Mouse (Mus musculus): ENCODE measurements around the gene Aqp5. TPM values are rescaled to one million over a fixed set of nuclear protein-coding genes. Genes with fewer than 3 reads are reported as not detected.
A peak's percentile ranks its signal among the peaks of the same experiment; 100 is the strongest.

Aqp5 gene
- total and polyA plus RNA-seq, 2 experiments from 2014 or later = 1.1 to 5.5 TPM

GRCm38 (mm10) chr15:99594951-99595350 lies 4.4 kb downstream of the Aqp5 start:
- H3K36me3 ChIP-seq (ENCODE audit: insufficient read depth, low read length) = no peaks in the 10 kb centered on the region
- 85% methylated on average over 10 of the region's 10 CpGs for WGBS

GRCm38 (mm10) chr15:99596056-99596687 lies 5.6 kb downstream of the Aqp5 start:
- H3K36me3 ChIP-seq (ENCODE audit: insufficient read depth, low read length) = no peaks in the 10 kb centered on the region
- H3K27ac ChIP-seq = no peak overlapping the region
- WGBS = 1% methylated on average over 7 of the region's 7 CpGs
- peak; percentile 92 for TF ChIP-seq CTCF (IDR thresholded peaks at IDR 0.05; ENCODE audit: low read depth)
- DNase-seq (ENCODE audit: low spot score) = peak; percentile 93
- H3K9ac ChIP-seq (replicated peaks; ENCODE audit: low read length) = no peak overlapping the region
- H3K4me1 ChIP-seq (ENCODE audit: insufficient read depth, low read length) = peaks cover 7% of the 10 kb centered on the region; the same call in 1 of the 2 replicates
- no peaks in the 10 kb centered on the region for H3K9me3 ChIP-seq (ENCODE audit: low read length)
- H3K4me3 ChIP-seq (ENCODE audit: low read length) = no peak overlapping the region
- ATAC-seq = peak; percentile 85
- H3K27me3 ChIP-seq (ENCODE audit: insufficient read depth, low read length) = peaks cover 24% of the 10 kb centered on the region
- H3K4me2 ChIP-seq (ENCODE audit: low read depth, low read length) = no peak overlapping the region

More at GRCm38 (mm10) chr15:99594951-99595350, 4.4 kb downstream of the Aqp5 start:
- no peaks in the 10 kb centered on the region for H3K9me3 ChIP-seq (ENCODE audit: low read length)
- no peak overlapping the region for H3K27ac ChIP-seq
- no peak for DNase-seq (ENCODE audit: low spot score)
- H3K4me1 ChIP-seq (ENCODE audit: insufficient read depth, low read length) = peaks cover 7% of the 10 kb centered on the region; the same call in 1 of the 2 replicates
- H3K9ac ChIP-seq (replicated peaks; ENCODE audit: low read length) = no peak overlapping the region
- no peak for TF ChIP-seq CTCF (IDR thresholded peaks at IDR 0.05; ENCODE audit: low read depth)
- H3K4me2 ChIP-seq (ENCODE audit: low read depth, low read length) = no peak overlapping the region
- H3K27me3 ChIP-seq (ENCODE audit: insufficient read depth, low read length) = peaks cover 36% of the 10 kb centered on the region
- no peak for ATAC-seq
- no peak overlapping the region for H3K4me3 ChIP-seq (ENCODE audit: low read length)

- Histone ChIP-seq H3K9me3 (ENCODE audit: low read length) (no peaks in the 10 kb centered on the region), H3K27me3 (ENCODE audit: insufficient read depth, low read length) (peaks cover 19% of the 10 kb centered on the region; the same call in 1 of the 2 replicates), H3K4me3 (ENCODE audit: low read length) (no peak overlapping the region), H3K36me3 (ENCODE audit: insufficient read depth, low read length) (no peaks in the 10 kb centered on the region), H3K4me1 (ENCODE audit: insufficient read depth, low read length) (peaks cover 7% of the 10 kb centered on the region; the same call in 1 of the 2 replicates), H3K4me2 (ENCODE audit: low read depth, low read length) (no peak overlapping the region), H3K27ac (no peak overlapping the region), H3K9ac (replicated peaks; ENCODE audit: low read length) (no peak overlapping the region)
- 62% methylated on average over 7 of the region's 7 CpGs for WGBS
- no peak for DNase-seq (ENCODE audit: low spot score)
- TF ChIP-seq CTCF (IDR thresholded peaks at IDR 0.05; ENCODE audit: low read depth) = no peak
- no peak for ATAC-seq
Observed at GRCm38 (mm10) chr15:99596841-99597240, 6.3 kb downstream of the Aqp5 start.

GRCm38 (mm10) chr15:99597596-99597995 lies 7.0 kb downstream of the Aqp5 start:
- DNase-seq (ENCODE audit: low spot score) = no peak
- Histone ChIP-seq H3K36me3 (ENCODE audit: insufficient read depth, low read length) (no peaks in the 10 kb centered on the region), H3K9me3 (ENCODE audit: low read length) (no peaks in the 10 kb centered on the region), H3K9ac (replicated peaks; ENCODE audit: low read length) (no peak overlapping the region), H3K27ac (no peak overlapping the region), H3K4me1 (ENCODE audit: insufficient read depth, low read length) (peaks cover 7% of the 10 kb centered on the region; the same call in 1 of the 2 replicates), H3K4me2 (ENCODE audit: low read depth, low read length) (no peak overlapping the region), H3K4me3 (ENCODE audit: low read length) (no peak overlapping the region), H3K27me3 (ENCODE audit: insufficient read depth, low read length) (peaks cover 14% of the 10 kb centered on the region; the same call in 1 of the 2 replicates)
- no peak for TF ChIP-seq CTCF (IDR thresholded peaks at IDR 0.05; ENCODE audit: low read depth)
- ATAC-seq = no peak
- whole genome bisulfite sequencing = 64% methylated on average over 8 of the region's 8 CpGs

- no peaks in the 10 kb centered on the region; the same call in 1 of the 2 replicates for H3K27me3 ChIP-seq (ENCODE audit: insufficient read depth, low read length)
- no peaks in the 10 kb centered on the region for H3K36me3 ChIP-seq (ENCODE audit: insufficient read depth, low read length)
- peak; percentile 58 for ATAC-seq
- 0 out of 2 replicates have a peak overlapping the region, but pooled peaks have one; percentile 7 for H3K4me2 ChIP-seq (ENCODE audit: low read depth, low read length)
- WGBS = 37% methylated on average over 17 of the region's 17 CpGs
- no peak overlapping the region for H3K9ac ChIP-seq (replicated peaks; ENCODE audit: low read length)
- peaks cover 7% of the 10 kb centered on the region; the same call in 1 of the 2 replicates for H3K4me1 ChIP-seq (ENCODE audit: insufficient read depth, low read length)
- H3K4me3 ChIP-seq (ENCODE audit: low read length) = no peak overlapping the region
- DNase-seq (ENCODE audit: low spot score) = peak; percentile 57
- no peaks in the 10 kb centered on the region for H3K9me3 ChIP-seq (ENCODE audit: low read length)
- H3K27ac ChIP-seq = no peak overlapping the region
- TF ChIP-seq CTCF (IDR thresholded peaks at IDR 0.05; ENCODE audit: low read depth) = no peak
Observed at GRCm38 (mm10) chr15:99599245-99600070, 8.9 kb downstream of the Aqp5 start.

- Histone ChIP-seq H3K9me3 (ENCODE audit: low read length) (no peaks in the 10 kb centered on the region), H3K4me1 (ENCODE audit: insufficient read depth, low read length) (peaks cover 7% of the 10 kb centered on the region; the same call in 1 of the 2 replicates), H3K4me3 (ENCODE audit: low read length) (no peak within 1 kb of the TSS), H3K27ac (peak within 1 kb of the TSS; percentile 56; the same call in 1 of the 2 replicates), H3K9ac (replicated peaks; ENCODE audit: low read length) (peak within 1 kb of the TSS; percentile 17; the same call in 1 of the 2 replicates), H3K27me3 (ENCODE audit: insufficient read depth, low read length) (no peaks in the 10 kb centered on the region), H3K4me2 (ENCODE audit: low read depth, low read length) (no peak within 1 kb of the TSS), H3K36me3 (ENCODE audit: insufficient read depth, low read length) (no peaks in the 10 kb centered on the region)
- 42% methylated on average over 22 of the region's 22 CpGs for WGBS
- TF ChIP-seq CTCF (IDR thresholded peaks at IDR 0.05; ENCODE audit: low read depth) = no peak
- ATAC-seq (no peak), DNase-seq (ENCODE audit: low spot score) (no peak)
Observed at GRCm38 (mm10) chr15:99600986-99601822, 10.6 kb downstream of the Aqp5 start, which contains the start of gene Aqp6. Gene Aqp6, plus strand, starts transcription at chr15:99601400.

All from hindbrain, postnatal 0 days (tissue).